Mouse (Mus musculus) heart, embryonic 13.5 days (tissue): ENCODE measurements around the gene Cldn22. TPM values are rescaled to one million over a fixed set of nuclear protein-coding genes. Genes with fewer than 3 reads are reported as not detected.

ENCODE experiments used
- ATAC-seq: fragments of 200-750 bp; cut with Nextera tagmentation; 2 replicates; pipeline ENCODE4 v1.8.0; 2017; ENCODE audit warnings: moderate TSS enrichment; ENCODE audit not compliant: insufficient number of reproducible peaks, low FRiP score, low TSS enrichment; ENCODE audit errors: extremely low read depth
- H3K27ac ChIP-seq: fragments of 300-500 bp; sonication (generic); replicated peaks from 2 replicates; pipeline ENCODE4 v1.5.1; 2015; ENCODE audit warnings: moderate library complexity, mild to moderate bottlenecking, inconsistent platforms
- H3K27me3 ChIP-seq: fragments of 300-500 bp; sonication (generic); replicated peaks from 2 replicates; pipeline ENCODE4 v1.6.1; 2015; ENCODE audit warnings: mild to moderate bottlenecking, inconsistent platforms
- H3K36me3 ChIP-seq: fragments of 300-500 bp; sonication (generic); 2 replicates; pipeline ENCODE4 v1.6.1; 2015; ENCODE audit warnings: mild to moderate bottlenecking, inconsistent platforms
- H3K4me1 ChIP-seq: fragments of 300-500 bp; sonication (generic); 2 replicates; pipeline ENCODE4 v1.6.1; 2015; ENCODE audit warnings: inconsistent platforms
- H3K4me2 ChIP-seq: fragments of 300-500 bp; sonication (generic); 2 replicates; pipeline ENCODE4 v1.6.1; 2015; ENCODE audit warnings: inconsistent platforms, mild to moderate bottlenecking, moderate library complexity
- H3K4me3 ChIP-seq: fragments of 300-500 bp; sonication (generic); 2 replicates; pipeline ENCODE4 v1.5.1; 2015; ENCODE audit warnings: moderate library complexity, mild to moderate bottlenecking, inconsistent platforms
- H3K9ac ChIP-seq: fragments of 300-500 bp; sonication (generic); 2 replicates; pipeline ENCODE4 v1.6.1; 2015; ENCODE audit warnings: inconsistent platforms, mild to moderate bottlenecking, moderate library complexity
- H3K9me3 ChIP-seq: fragments of 300-500 bp; sonication (generic); 2 replicates; pipeline ENCODE4 v1.6.1; 2016; ENCODE audit warnings: inconsistent platforms
- WGBS: fragments of 180-500 bp; shearing (Covaris S2); methylation state at CpG from one replicate; pipeline ENCODE4 v1.1.7; 2015; ENCODE audit warnings: mixed read lengths; 5-methylcytosine and 5-hydroxymethylcytosine counted together
- polyA plus RNA-seq: library from polyadenylated mRNA; unstranded; fragments of >200 nt; fragmentation: Nextera tagmentation; extraction: Ambion mirVana; gene quantifications from 2 replicates; pipeline ENCODE4 v1.2.1, GENCODE M21; 2015

The Cldn22 gene
- polyA plus RNA-seq = not detected in 2 replicates

GRCm38 (mm10) chr8:47824182-47824581 is at the start of gene Cldn22:
Gene Cldn22 (plus strand): TSS chr8:47824482.
- Histone ChIP-seq H3K4me2 (no peak within 1 kb of the TSS), H3K4me1 (peaks cover 10% of the 10 kb centered on the region), H3K27me3 (no peaks in the 10 kb centered on the region), H3K36me3 (peaks cover 21% of the 10 kb centered on the region), H3K4me3 (no peak within 1 kb of the TSS), H3K9ac (no peak within 1 kb of the TSS), H3K9me3 (no peaks in the 10 kb centered on the region), H3K27ac (peak within 1 kb of the TSS; percentile 50)
- 69% methylated on average over 13 of the region's 13 CpGs for WGBS
- ATAC-seq = no peak

- Histone ChIP-seq H3K36me3 (no peaks in the 10 kb centered on the region), H3K4me3 (no peak overlapping the region), H3K4me1 (no peaks in the 10 kb centered on the region), H3K4me2 (no peak overlapping the region), H3K9ac (no peak overlapping the region), H3K27me3 (no peaks in the 10 kb centered on the region), H3K9me3 (no peaks in the 10 kb centered on the region), H3K27ac (no peak overlapping the region)
- WGBS = 86% methylated on average over 7 of the region's 7 CpGs
- no peak for ATAC-seq
These were observed 46.9 kb upstream of the Cldn22 start for GRCm38 (mm10) chr8:47777415-47777814.

GRCm38 (mm10) chr8:47779589-47779988 is 44.7 kb upstream of the Cldn22 start:
- Histone ChIP-seq H3K4me2 (no peak overlapping the region), H3K4me1 (no peaks in the 10 kb centered on the region), H3K9me3 (no peaks in the 10 kb centered on the region), H3K27ac (no peak overlapping the region), H3K27me3 (no peaks in the 10 kb centered on the region), H3K4me3 (no peak overlapping the region), H3K36me3 (no peaks in the 10 kb centered on the region), H3K9ac (no peak overlapping the region)
- ATAC-seq = no peak
- WGBS = 72% methylated on average over 6 of the region's 6 CpGs

- no peak overlapping the region for H3K9ac ChIP-seq
- no peak overlapping the region for H3K4me3 ChIP-seq
- WGBS = 88% methylated on average over 4 of the region's 4 CpGs
- H3K9me3 ChIP-seq = no peaks in the 10 kb centered on the region
- no peaks in the 10 kb centered on the region for H3K4me1 ChIP-seq
- H3K36me3 ChIP-seq = no peaks in the 10 kb centered on the region
- H3K4me2 ChIP-seq = no peak overlapping the region
- no peaks in the 10 kb centered on the region for H3K27me3 ChIP-seq
- no peak for ATAC-seq
- no peak overlapping the region for H3K27ac ChIP-seq
These were observed 42.4 kb upstream of the Cldn22 start for GRCm38 (mm10) chr8:47781881-47782280.

- 85% methylated on average over 2 of the region's 2 CpGs for WGBS
- no peak for ATAC-seq
- Histone ChIP-seq H3K27ac (no peak overlapping the region), H3K9me3 (no peaks in the 10 kb centered on the region), H3K4me2 (no peak overlapping the region), H3K9ac (no peak overlapping the region), H3K4me1 (peaks cover 8% of the 10 kb centered on the region), H3K36me3 (no peaks in the 10 kb centered on the region), H3K4me3 (no peak overlapping the region), H3K27me3 (no peaks in the 10 kb centered on the region)
These were observed 40.7 kb upstream of the Cldn22 start for GRCm38 (mm10) chr8:47783544-47783943.

- H3K4me2 ChIP-seq = no peak overlapping the region
- H3K4me3 ChIP-seq = no peak overlapping the region
- no peaks in the 10 kb centered on the region for H3K27me3 ChIP-seq
- ATAC-seq = no peak
- H3K9ac ChIP-seq = no peak overlapping the region
- no peaks in the 10 kb centered on the region for H3K9me3 ChIP-seq
- H3K36me3 ChIP-seq = no peaks in the 10 kb centered on the region
- WGBS = 82% methylated on average over 6 of the region's 6 CpGs
- no peak overlapping the region for H3K27ac ChIP-seq
- H3K4me1 ChIP-seq = peaks cover 8% of the 10 kb centered on the region
These were observed 40.3 kb upstream of the Cldn22 start for GRCm38 (mm10) chr8:47783944-47784343.

GRCm38 (mm10) chr8:47784436-47784835 is 39.8 kb upstream of the Cldn22 start:
- no peaks in the 10 kb centered on the region for H3K9me3 ChIP-seq
- WGBS = 81% methylated on average over 7 of the region's 7 CpGs
- ATAC-seq = no peak
- no peak overlapping the region for H3K4me3 ChIP-seq
- no peak overlapping the region for H3K4me2 ChIP-seq
- peaks cover 8% of the 10 kb centered on the region for H3K4me1 ChIP-seq
- H3K27ac ChIP-seq = no peak overlapping the region
- H3K36me3 ChIP-seq = no peaks in the 10 kb centered on the region
- no peaks in the 10 kb centered on the region for H3K27me3 ChIP-seq
- no peak overlapping the region for H3K9ac ChIP-seq

- Histone ChIP-seq H3K9ac (no peak overlapping the region), H3K27me3 (no peaks in the 10 kb centered on the region), H3K4me3 (no peak overlapping the region), H3K27ac (no peak overlapping the region), H3K4me1 (peaks cover 8% of the 10 kb centered on the region), H3K4me2 (no peak overlapping the region), H3K9me3 (no peaks in the 10 kb centered on the region), H3K36me3 (no peaks in the 10 kb centered on the region)
- no peak for ATAC-seq
- 88% methylated on average over 15 of the region's 15 CpGs for WGBS
These were observed 38.0 kb upstream of the Cldn22 start for GRCm38 (mm10) chr8:47786323-47786722.

- H3K4me3 ChIP-seq = peak overlapping the region; percentile 2
- ATAC-seq = no peak
These were observed 36.6 kb upstream of the Cldn22 start for GRCm38 (mm10) chr8:47787705-47788104.

GRCm38 (mm10) chr8:47791986-47792385 is 32.3 kb upstream of the Cldn22 start:
- Histone ChIP-seq H3K4me2 (no peak overlapping the region), H3K4me3 (no peak overlapping the region), H3K27me3 (no peaks in the 10 kb centered on the region), H3K4me1 (peaks cover 8% of the 10 kb centered on the region), H3K36me3 (no peaks in the 10 kb centered on the region), H3K9ac (no peak overlapping the region), H3K27ac (no peak overlapping the region), H3K9me3 (0 out of 2 replicates have a peak, but pooled peaks cover 6% of the 10 kb centered on the region)
- ATAC-seq = no peak
- WGBS = 72% methylated on average over 9 of the region's 9 CpGs

More at GRCm38 (mm10) chr8:47787705-47788104, 36.6 kb upstream of the Cldn22 start:
- Histone ChIP-seq H3K27me3 (no peaks in the 10 kb centered on the region), H3K4me2 (peak overlapping the region; percentile 54), H3K36me3 (no peaks in the 10 kb centered on the region), H3K9ac (no peak overlapping the region), H3K27ac (peak overlapping the region; percentile 4; the same call in 1 of the 2 replicates), H3K9me3 (no peaks in the 10 kb centered on the region), H3K4me1 (peaks cover 8% of the 10 kb centered on the region)
- WGBS = 24% methylated on average over 10 of the region's 10 CpGs

- H3K36me3 ChIP-seq = no peaks in the 10 kb centered on the region
These were observed 24.8 kb upstream of the Cldn22 start for GRCm38 (mm10) chr8:47799438-47799837.

GRCm38 (mm10) chr8:47802349-47802748 is 21.9 kb upstream of the Cldn22 start:
- 51% methylated on average over 2 of the region's 2 CpGs for WGBS
- H3K9me3 ChIP-seq = no peaks in the 10 kb centered on the region
- H3K27me3 ChIP-seq = no peaks in the 10 kb centered on the region
- H3K36me3 ChIP-seq = no peaks in the 10 kb centered on the region
- no peak overlapping the region for H3K4me2 ChIP-seq
- H3K9ac ChIP-seq = no peak overlapping the region
- H3K27ac ChIP-seq = no peak overlapping the region
- H3K4me3 ChIP-seq = no peak overlapping the region
- ATAC-seq = no peak
- peaks cover 19% of the 10 kb centered on the region for H3K4me1 ChIP-seq

More at GRCm38 (mm10) chr8:47799438-47799837, 24.8 kb upstream of the Cldn22 start:
- H3K9ac ChIP-seq = no peak overlapping the region
- 0 out of 2 replicates have a peak, but pooled peaks cover 6% of the 10 kb centered on the region for H3K9me3 ChIP-seq
- H3K4me3 ChIP-seq = no peak overlapping the region
- no peak overlapping the region for H3K27ac ChIP-seq
- 49% methylated on average over 6 of the region's 6 CpGs for WGBS
- no peak overlapping the region for H3K4me2 ChIP-seq
- 0 out of 2 replicates have a peak, but pooled peaks cover 11% of the 10 kb centered on the region for H3K4me1 ChIP-seq
- no peak for ATAC-seq
- H3K27me3 ChIP-seq = no peaks in the 10 kb centered on the region
